ENCODE assay signal across 12 mouse cellular contexts in genomic region chr6:134127996-134128395, GRCm38 (mm10).
DNase-seq lines count a peak whose midpoint lies in the region; ATAC-seq and TF ChIP-seq lines count a peak whose summit lies in the region.
"Had no signal": no experiment of that assay in that cellular context is flagged by ENCODE, and none has a peak within 500 bp of the region (broad histone marks: within the 10 kb centered on the region; RNA-seq: fewer than 3 reads in every experiment).

No protein-coding gene starts in this region.

- no peak for TF ChIP-seq CTCF in brain, embryonic 14.5 days (IDR thresholded peaks at IDR 0.05; ENCODE audit: borderline replicate concordance, extremely low read depth, insufficient read depth, insufficient read length)

- H3K9ac ChIP-seq in hindbrain, embryonic 15.5 days, result no peak overlapping the region
- H3K9ac ChIP-seq: embryonic facial prominence, embryonic 15.5 days had no signal

- H3K4me3 ChIP-seq in heart, embryonic 10.5 days, result no peak overlapping the region
- no peak overlapping the region for H3K4me3 ChIP-seq in hindbrain, embryonic 15.5 days
- H3K4me3 ChIP-seq: embryonic facial prominence, embryonic 15.5 days had no signal

- 87% methylated on average over 6 of the region's 6 CpGs for WGBS in heart, embryonic 10.5 days
- 62% methylated on average over 6 of the region's 6 CpGs for WGBS in hindbrain, embryonic 15.5 days

- H3K36me3 ChIP-seq in heart, embryonic 10.5 days, result peaks cover 29% of the 10 kb centered on the region
- no peaks in the 10 kb centered on the region for H3K36me3 ChIP-seq in hindbrain, embryonic 15.5 days

- no peaks in the 10 kb centered on the region for H3K27me3 ChIP-seq in heart, embryonic 10.5 days (ENCODE audit: insufficient read depth, poor library complexity, severe bottlenecking)
- H3K27me3 ChIP-seq in hindbrain, embryonic 15.5 days, result no peaks in the 10 kb centered on the region
- H3K27me3 ChIP-seq: embryonic facial prominence, embryonic 15.5 days had no signal

- H3K4me2 ChIP-seq in hindbrain, embryonic 15.5 days, result no peak overlapping the region
- H3K4me2 ChIP-seq: embryonic facial prominence, embryonic 15.5 days had no signal

- peak overlapping the region; percentile 52; the same call in 1 of the 2 replicates for H3K27ac ChIP-seq in heart, embryonic 10.5 days
- no peak overlapping the region for H3K27ac ChIP-seq in hindbrain, embryonic 15.5 days (replicated peaks)
- H3K27ac ChIP-seq: embryonic facial prominence, embryonic 15.5 days had no signal

- intact Hi-C loops in heart, postnatal 25 days (cut with DNase I), result no loop called here
- intact Hi-C loops in left cerebral cortex, postnatal 4 days (cut with DNase I), result no loop called here

- ATAC-seq in hindbrain, embryonic 15.5 days (ENCODE audit: low FRiP score, low read depth), result peak; percentile 73; the same call in 1 of the 2 replicates

- DNase-seq in heart, embryonic 10.5 days (ENCODE audit: low spot score), result no peak
- no peak for DNase-seq in heart, postnatal 25 days (ENCODE audit: low spot score)
- peak; percentile 67 for DNase-seq in brain, embryonic 14.5 days (ENCODE audit: low read depth)
- peak; percentile 23 to 54 for DNase-seq in kidney, postnatal 4 days
- no peak for DNase-seq in urinary bladder, postnatal 10 days (ENCODE audit: low spot score)
- DNase-seq in adrenal gland, postnatal 10 days, result no peak
- DNase-seq in left cerebral cortex, postnatal 4 days, result no peak
- DNase-seq: cerebellum, postnatal 25 days; lung, postnatal 10 days; thymus, postnatal 14 days had no signal

- H3K4me1 ChIP-seq in heart, embryonic 10.5 days, result peaks cover 21% of the 10 kb centered on the region
- peaks cover 8% of the 10 kb centered on the region for H3K4me1 ChIP-seq in hindbrain, embryonic 15.5 days (replicated peaks)
- H3K4me1 ChIP-seq: embryonic facial prominence, embryonic 15.5 days had no signal

- TF ChIP-seq POLR2A in brain, embryonic 14.5 days (IDR thresholded peaks at IDR 0.05; ENCODE audit: borderline replicate concordance, extremely low read depth, insufficient read depth, insufficient read length, poor library complexity, severe bottlenecking), result no peak

- H3K9me3 ChIP-seq in heart, embryonic 10.5 days, result no peaks in the 10 kb centered on the region
- no peaks in the 10 kb centered on the region for H3K9me3 ChIP-seq in hindbrain, embryonic 15.5 days
- H3K9me3 ChIP-seq: embryonic facial prominence, embryonic 15.5 days had no signal

Comparison
In these comparisons a context has a peak if more than half of its experiments do, and no peak if none do; other contexts are left out.
1. DNase-seq: peak in brain, embryonic 14.5 days (single experiment) and kidney, postnatal 4 days (2 of 2); none in heart, embryonic 10.5 days (single experiment), heart, postnatal 25 days (single experiment), urinary bladder, postnatal 10 days (single experiment), adrenal gland, postnatal 10 days (single experiment) and left cerebral cortex, postnatal 4 days (single experiment).